Mouse (Mus musculus) layer of hippocampus, postnatal 25 days (tissue): Measurements from ENCODE around the gene Stk11. TPM values are rescaled to one million over a fixed set of nuclear protein-coding genes. Genes with fewer than 3 reads are reported as not detected.

Source experiments
- DNase-seq, 2 experiments: peaks; one replicate each; pipeline ENCODE4 v3.0.0; 2022; ENCODE audit warnings: mixed read lengths in 2 of 2, low spot score in 1 of 2; ENCODE audit errors: extremely low spot score in 1 of 2
- total RNA-seq, 2 experiments: library from RNA; stranded (reverse); gene quantifications; 2 replicates each; pipeline ENCODE4 v1.2.3; 2021

Stk11 gene
- total RNA-seq, 2 experiments from 2014 or later, result 89.1 to 94.3 TPM

DNA sequence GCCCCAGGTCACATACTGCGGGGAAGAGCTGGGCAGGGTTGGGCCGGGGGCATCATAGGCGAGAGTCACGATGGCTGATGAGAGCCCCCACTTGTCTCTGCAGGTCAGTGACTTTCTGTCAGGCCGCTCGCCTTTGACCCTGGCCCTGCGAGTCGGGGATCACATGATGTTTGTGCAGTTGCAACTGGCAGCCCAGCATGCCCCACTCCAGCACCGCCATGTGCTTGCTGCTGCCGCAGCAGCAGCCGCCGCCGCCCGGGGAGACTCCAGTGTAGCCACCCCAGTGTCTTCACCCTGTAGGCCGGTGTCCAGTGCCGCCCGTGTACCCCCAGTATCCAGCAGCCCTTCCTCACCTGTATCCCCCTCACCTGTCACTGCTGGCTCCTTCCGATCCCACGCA is 38.1 kb downstream of the Stk11 start:
- DNase-seq, result no peak

DNA sequence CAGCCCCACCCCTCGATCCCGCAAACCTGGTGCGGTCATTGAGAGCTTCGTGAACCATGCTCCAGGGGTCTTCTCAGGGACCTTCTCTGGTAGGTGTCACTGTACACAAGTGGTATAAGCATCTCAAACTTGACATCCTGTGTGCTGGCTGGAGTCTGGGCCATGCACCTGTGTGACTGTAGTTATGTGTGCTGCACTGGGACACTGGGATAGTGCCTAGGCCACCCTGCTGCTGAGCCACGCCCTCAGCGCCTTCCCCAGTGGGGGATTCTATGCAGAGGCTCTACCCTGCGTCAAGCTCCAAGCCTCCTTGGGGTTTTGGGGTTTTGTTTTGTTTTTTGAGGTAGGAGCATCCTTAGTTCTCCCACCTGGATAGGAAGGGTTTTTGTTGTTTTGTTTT is 38.8 kb downstream of the Stk11 start:
- DNase-seq, result no peak

DNA sequence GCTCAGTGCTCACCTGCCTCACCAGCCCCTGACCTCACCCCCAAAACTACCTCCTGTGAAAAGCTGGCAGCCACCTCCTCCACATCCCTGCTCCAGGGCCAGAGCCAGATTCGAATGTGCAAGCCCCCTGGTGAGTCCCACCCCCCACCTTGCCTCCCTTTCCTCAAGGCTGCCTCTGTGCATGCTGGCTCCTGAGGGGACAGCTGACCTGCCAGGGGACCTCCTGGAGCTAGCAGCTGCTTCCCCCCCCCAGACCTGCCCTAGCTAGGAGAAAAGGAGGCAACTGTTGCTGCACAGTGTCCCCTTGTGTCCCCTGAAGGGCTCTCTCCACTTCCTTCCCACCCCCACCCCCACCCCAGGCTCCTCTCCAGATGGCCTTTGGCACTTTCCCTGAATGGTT is 39.7 kb downstream of the Stk11 start:
- DNase-seq, result no peak

DNA sequence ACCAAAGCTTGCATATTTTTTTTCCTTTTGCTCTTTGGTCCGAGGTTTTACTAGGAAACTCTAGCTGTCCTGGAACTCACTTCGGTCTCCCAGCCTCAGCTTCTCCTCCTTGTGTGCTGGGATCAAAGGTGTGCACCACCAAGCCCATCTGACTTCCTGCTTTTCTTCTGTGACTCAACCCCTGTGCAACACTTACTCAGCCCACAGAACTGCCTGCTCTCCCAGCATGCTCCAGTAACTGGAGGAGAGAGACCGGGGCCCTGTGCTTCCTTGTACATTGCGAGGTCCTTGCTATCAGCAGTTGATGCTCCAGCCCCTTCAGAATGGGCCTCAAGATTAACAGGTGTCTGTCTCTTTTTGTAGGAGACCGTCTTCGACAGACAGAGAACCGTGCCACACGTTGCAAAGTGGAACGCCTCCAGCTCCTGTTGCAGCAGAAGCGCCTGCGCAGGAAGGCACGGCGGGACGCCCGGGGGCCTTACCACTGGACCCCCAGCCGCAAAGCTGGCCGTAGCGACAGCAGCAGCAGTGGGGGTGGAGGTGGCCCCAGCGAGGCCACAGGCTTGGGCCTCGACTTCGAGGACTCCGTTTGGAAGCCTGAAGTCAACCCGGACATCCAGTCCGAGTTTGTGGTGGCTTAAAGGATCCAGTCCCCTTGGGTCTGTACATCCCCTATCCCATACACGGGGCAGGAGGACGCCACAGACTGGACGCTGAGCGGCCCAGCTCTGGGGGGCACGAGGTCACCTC is 40.6 kb downstream of the Stk11 start:
- no peak for DNase-seq

DNA sequence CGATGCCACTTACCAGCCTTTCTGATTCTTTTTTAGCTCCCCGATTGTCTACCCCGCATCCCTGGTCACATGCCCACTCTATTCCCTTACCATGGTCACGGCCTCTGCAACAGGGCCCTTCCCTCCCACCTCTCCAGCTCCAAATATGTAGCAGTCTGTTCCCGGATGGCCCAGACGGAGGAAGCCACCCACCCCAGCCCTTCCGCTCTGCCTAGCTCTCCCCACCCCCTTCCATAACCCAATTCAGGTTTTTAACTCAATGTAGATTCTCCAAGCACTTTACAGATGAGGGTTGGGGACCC is 41.1 kb downstream of the Stk11 start:
- no peak for DNase-seq

GRCm38 (mm10) chr10:80157141-80157929 is 41.7 kb downstream of the Stk11 start:
- DNase-seq, result no peak

DNA sequence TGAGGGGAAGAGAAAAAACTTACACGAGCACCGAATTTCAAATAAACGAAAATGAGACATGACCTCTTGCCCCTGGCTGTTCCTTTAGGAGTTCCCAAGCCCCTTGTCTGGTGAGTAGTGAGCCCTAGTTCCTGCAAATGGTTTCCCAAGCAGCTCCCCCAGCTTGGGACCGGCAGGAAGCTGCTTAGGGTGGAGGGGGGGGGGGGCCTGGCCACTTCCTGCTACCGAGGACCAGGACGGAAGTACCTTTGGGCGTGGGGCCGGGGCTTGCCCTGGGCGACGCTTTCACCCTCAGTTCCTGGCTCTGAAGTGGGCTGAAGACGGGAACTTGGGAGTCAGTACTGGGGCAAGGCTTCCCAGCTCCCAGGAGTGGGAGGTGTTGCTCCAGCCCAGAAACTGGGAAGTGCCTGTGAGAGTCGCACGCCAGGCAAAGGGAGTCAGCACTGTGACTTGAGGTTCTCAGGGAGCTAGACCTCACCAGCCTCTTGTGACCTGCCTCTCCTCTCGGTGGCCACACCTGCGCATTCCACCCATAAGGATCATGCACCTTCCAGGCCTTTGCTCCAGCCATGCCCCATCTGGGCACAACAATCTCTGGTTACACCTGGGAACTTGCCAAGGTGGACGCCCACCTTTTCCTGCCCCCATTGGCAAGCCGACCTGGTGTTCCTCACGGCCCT is 42.8 kb downstream of the Stk11 start:
- no peak for DNase-seq

DNA sequence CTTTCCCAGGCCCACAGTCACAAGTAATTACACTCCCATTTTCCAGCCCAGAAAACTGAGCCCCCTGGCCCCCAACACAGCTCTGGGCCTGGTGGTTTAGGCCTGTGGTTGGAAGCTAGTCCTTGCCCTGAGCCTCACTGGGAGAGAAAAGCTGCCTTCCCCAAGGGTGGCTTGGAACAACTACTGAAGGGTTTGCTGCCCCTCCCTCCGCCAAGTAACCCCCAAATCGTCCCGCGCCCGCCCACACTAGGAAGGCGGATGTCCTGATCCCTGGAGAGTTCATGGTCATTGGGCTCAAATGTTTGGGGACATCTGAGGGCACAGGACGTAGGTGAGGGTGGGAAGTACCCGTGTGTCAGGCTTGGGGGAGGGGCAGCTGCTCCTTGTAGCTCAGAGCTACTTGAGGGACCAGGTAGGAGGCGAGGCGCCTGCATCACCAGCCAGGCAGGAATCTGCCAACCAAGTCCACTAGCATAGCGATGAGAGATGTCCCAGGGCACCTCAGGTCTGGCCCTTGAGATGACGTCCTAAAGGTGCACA is 43.5 kb downstream of the Stk11 start:
- no peak for DNase-seq

DNA sequence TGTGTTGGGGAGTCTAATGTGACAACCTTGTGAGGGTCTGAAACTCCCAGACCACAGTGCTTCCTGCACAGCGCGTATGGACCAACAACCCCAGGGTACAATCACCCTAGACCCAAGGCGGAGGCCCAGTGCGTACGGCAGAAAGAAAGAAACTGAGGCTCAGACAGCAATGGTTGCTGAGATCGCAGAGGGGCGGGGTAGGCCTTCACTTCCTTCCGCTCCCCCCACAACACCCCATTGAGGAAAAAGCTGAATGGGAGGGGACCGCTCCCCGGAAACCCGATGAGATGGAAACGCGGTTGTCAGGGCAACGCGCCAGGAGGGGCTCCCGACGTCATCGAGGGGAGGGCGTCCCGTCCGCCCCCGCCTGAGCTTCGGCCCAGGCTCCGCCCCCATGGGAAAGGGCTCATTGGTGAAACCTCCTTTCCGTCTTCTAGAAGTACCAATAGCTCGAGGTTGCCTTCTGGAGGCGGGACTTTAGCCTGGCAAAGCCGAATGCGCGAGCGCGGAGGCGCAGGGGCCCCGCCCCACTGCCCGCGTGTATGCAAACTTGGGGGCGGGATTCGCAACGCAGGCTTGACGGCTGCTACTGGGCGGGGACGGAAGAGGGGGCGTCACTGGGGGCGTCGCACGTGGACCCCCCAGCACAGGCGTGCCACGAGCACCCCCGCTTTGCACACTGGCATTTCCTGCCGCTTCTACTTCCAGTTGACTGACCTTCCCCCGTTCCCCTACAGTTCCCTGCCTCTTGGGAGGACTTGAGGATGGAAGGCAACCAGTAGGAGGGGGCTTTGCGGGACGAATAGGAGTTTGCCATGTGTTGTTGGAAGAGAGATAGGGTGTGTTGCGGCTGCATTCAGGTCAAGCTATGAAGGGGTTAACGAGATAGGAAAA is 44.2 kb downstream of the Stk11 start:
- DNase-seq, result peak; percentile 95 to 98

GRCm38 (mm10) chr10:80160455-80161371 is 45.1 kb downstream of the Stk11 start:
- DNase-seq, result no peak

GRCm38 (mm10) chr10:80161522-80162242 is 46.1 kb downstream of the Stk11 start:
- no peak for DNase-seq

GRCm38 (mm10) chr10:80162243-80162608 is 46.6 kb downstream of the Stk11 start:
- no peak for DNase-seq

GRCm38 (mm10) chr10:80162716-80163299 is 47.2 kb downstream of the Stk11 start:
- no peak for DNase-seq

GRCm38 (mm10) chr10:80163721-80164120 is 48.1 kb downstream of the Stk11 start:
- DNase-seq, result no peak

GRCm38 (mm10) chr10:80164161-80164997 is 48.8 kb downstream of the Stk11 start:
- no peak for DNase-seq

- peak; percentile 82 to 92 for DNase-seq
Observed at GRCm38 (mm10) chr10:80164998-80165344, 49.4 kb downstream of the Stk11 start.

DNA sequence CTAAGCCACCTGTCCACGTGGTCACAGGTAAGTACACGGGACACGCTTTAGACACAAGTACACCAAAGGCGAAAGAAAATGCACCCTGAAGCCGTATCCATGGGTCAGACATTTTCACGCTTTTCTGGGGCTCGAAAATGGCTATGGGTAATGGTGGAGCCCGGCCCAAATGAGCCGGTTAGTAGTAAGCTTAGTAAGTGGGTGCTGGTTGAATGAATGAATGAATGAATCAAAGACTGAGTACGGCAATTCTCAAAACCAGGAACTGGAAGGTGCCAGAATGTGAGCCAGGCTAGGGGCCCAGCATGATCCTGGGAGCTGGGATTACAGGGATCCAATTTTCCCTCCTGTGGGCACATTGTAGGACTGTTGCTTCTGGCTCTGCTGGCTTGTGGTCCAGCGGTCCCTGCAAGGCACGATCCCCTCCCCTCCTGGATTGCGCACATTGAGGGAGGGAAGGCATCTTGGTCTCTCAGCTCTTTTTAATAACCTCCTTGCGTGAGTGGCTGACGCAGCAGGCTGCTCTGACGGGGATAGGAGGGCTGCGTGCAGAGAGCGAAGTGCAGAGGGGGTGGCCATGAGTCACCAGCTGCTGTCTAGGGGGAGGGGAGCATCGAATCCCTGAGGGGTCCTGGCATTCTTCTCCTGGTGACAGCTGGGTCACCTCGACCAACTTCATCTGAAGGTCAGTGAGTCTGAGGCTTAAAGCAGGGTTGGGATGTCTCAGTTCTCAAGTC is 50.0 kb downstream of the Stk11 start, which contains the start of gene Cirbp:
Gene Cirbp (plus strand): TSS at position 594 of the 737 bp plus-strand sequence.
- DNase-seq, result no peak
